Mouse (Mus musculus) forebrain, embryonic 10.5 days (tissue): ENCODE measurements around the gene Abtb2. TPM values are rescaled to one million over a fixed set of nuclear protein-coding genes. Genes with fewer than 3 reads are reported as not detected.

Source experiments
- DNase-seq: peaks from one replicate; pipeline ENCODE4 v3.0.0-alpha.2; 2017; ENCODE audit warnings: low spot score; ENCODE audit errors: extremely low spot score
- H3K27ac ChIP-seq: fragments of 300-500 bp; sonication (generic); 2 replicates; pipeline ENCODE4 v1.5.1; 2016; ENCODE audit warnings: mild to moderate bottlenecking
- H3K27me3 ChIP-seq: fragments of 300-500 bp; sonication (generic); 2 replicates; pipeline ENCODE4 v1.6.1; 2016; ENCODE audit warnings: mild to moderate bottlenecking; ENCODE audit not compliant: poor library complexity, severe bottlenecking
- H3K36me3 ChIP-seq: fragments of 300-500 bp; sonication (generic); replicated peaks from 2 replicates; pipeline ENCODE4 v1.6.1; 2016; ENCODE audit warnings: mild to moderate bottlenecking, moderate library complexity
- H3K4me1 ChIP-seq: fragments of 300-500 bp; sonication (generic); 2 replicates; pipeline ENCODE4 v1.6.1; 2016
- H3K4me3 ChIP-seq: fragments of 300-500 bp; sonication (generic); 2 replicates; pipeline ENCODE4 v1.5.1; 2016; ENCODE audit warnings: mild to moderate bottlenecking, moderate library complexity
- H3K9me3 ChIP-seq: fragments of 300-500 bp; sonication (generic); 2 replicates; pipeline ENCODE4 v1.6.1; 2016; ENCODE audit warnings: mild to moderate bottlenecking, moderate library complexity
- WGBS: fragments of 180-500 bp; shearing (Covaris S2); methylation state at CpG from one replicate; pipeline ENCODE4 v1.1.7; 2016; 5-methylcytosine and 5-hydroxymethylcytosine counted together
- polyA plus RNA-seq: library from polyadenylated mRNA; unstranded; fragments of >200 nt; fragmentation: Nextera tagmentation; extraction: Ambion mirVana; gene quantifications from 2 replicates; pipeline ENCODE4 v1.2.1, GENCODE M21; 2016

Abtb2 gene
- polyA plus RNA-seq, 1 experiment from 2014 or later: 11.5 TPM

GRCm38 (mm10) chr2:103632926-103633250 is 66.8 kb downstream of the Abtb2 start:
- WGBS: 88% methylated on average over 2 of the region's 2 CpGs
- Histone ChIP-seq H3K27me3 (peaks cover 36% of the 10 kb centered on the region), H3K9me3 (no peaks in the 10 kb centered on the region), H3K27ac (no peak overlapping the region), H3K36me3 (no peaks in the 10 kb centered on the region), H3K4me1 (peaks cover 68% of the 10 kb centered on the region), H3K4me3 (no peak overlapping the region)
- no peak for DNase-seq

GRCm38 (mm10) chr2:103635731-103636487 is 69.8 kb downstream of the Abtb2 start:
- peaks cover 68% of the 10 kb centered on the region for H3K4me1 ChIP-seq
- H3K9me3 ChIP-seq: no peaks in the 10 kb centered on the region
- 98% methylated on average over 3 of the region's 3 CpGs for WGBS
- H3K36me3 ChIP-seq: no peaks in the 10 kb centered on the region
- no peak overlapping the region for H3K4me3 ChIP-seq
- no peak for DNase-seq
- no peak overlapping the region for H3K27ac ChIP-seq
- H3K27me3 ChIP-seq: peaks cover 13% of the 10 kb centered on the region; the same call in 1 of the 2 replicates

GRCm38 (mm10) chr2:103637385-103637784 is 71.3 kb downstream of the Abtb2 start:
- Histone ChIP-seq H3K9me3 (no peaks in the 10 kb centered on the region), H3K27me3 (peaks cover 27% of the 10 kb centered on the region), H3K27ac (no peak overlapping the region), H3K4me3 (no peak overlapping the region), H3K36me3 (no peaks in the 10 kb centered on the region), H3K4me1 (peaks cover 69% of the 10 kb centered on the region)
- WGBS: 77% methylated on average over 1 of the region's 1 CpGs
- DNase-seq: no peak

GRCm38 (mm10) chr2:103637943-103638342 is 71.8 kb downstream of the Abtb2 start:
- Histone ChIP-seq H3K9me3 (no peaks in the 10 kb centered on the region), H3K4me3 (no peak overlapping the region), H3K27ac (no peak overlapping the region), H3K4me1 (peaks cover 68% of the 10 kb centered on the region), H3K27me3 (peaks cover 33% of the 10 kb centered on the region), H3K36me3 (no peaks in the 10 kb centered on the region)
- DNase-seq: no peak
- WGBS: 97% methylated on average over 5 of the region's 5 CpGs

GRCm38 (mm10) chr2:103639701-103640100 is 73.6 kb downstream of the Abtb2 start:
- 46% methylated on average over 2 of the region's 2 CpGs for WGBS
- peaks cover 23% of the 10 kb centered on the region for H3K27me3 ChIP-seq
- no peak for DNase-seq

GRCm38 (mm10) chr2:103640861-103641260 is 74.8 kb downstream of the Abtb2 start:
- Histone ChIP-seq H3K27ac (peak overlapping the region; percentile 22; the same call in 1 of the 2 replicates), H3K4me1 (peaks cover 78% of the 10 kb centered on the region), H3K9me3 (no peaks in the 10 kb centered on the region), H3K36me3 (no peaks in the 10 kb centered on the region), H3K4me3 (no peak overlapping the region), H3K27me3 (peaks cover 34% of the 10 kb centered on the region)
- no peak for DNase-seq
- whole genome bisulfite sequencing: 40% methylated on average over 2 of the region's 2 CpGs

More at GRCm38 (mm10) chr2:103639701-103640100, 73.6 kb downstream of the Abtb2 start:
- Histone ChIP-seq H3K4me1 (peaks cover 78% of the 10 kb centered on the region), H3K27ac (peak overlapping the region; percentile 22; the same call in 1 of the 2 replicates), H3K4me3 (no peak overlapping the region), H3K9me3 (no peaks in the 10 kb centered on the region), H3K36me3 (no peaks in the 10 kb centered on the region)

GRCm38 (mm10) chr2:103643584-103644211 is 77.6 kb downstream of the Abtb2 start:
- no peak overlapping the region for H3K4me3 ChIP-seq
- 48% methylated on average over 4 of the region's 4 CpGs for WGBS
- no peaks in the 10 kb centered on the region for H3K9me3 ChIP-seq
- H3K27me3 ChIP-seq: peaks cover 37% of the 10 kb centered on the region
- no peaks in the 10 kb centered on the region for H3K36me3 ChIP-seq
- H3K27ac ChIP-seq: no peak overlapping the region
- DNase-seq: no peak
- peaks cover 52% of the 10 kb centered on the region for H3K4me1 ChIP-seq

- H3K27ac ChIP-seq: no peak overlapping the region
- no peaks in the 10 kb centered on the region for H3K9me3 ChIP-seq
- H3K4me1 ChIP-seq: peaks cover 46% of the 10 kb centered on the region
- H3K27me3 ChIP-seq: peaks cover 37% of the 10 kb centered on the region
- no peak for DNase-seq
- no peak overlapping the region for H3K4me3 ChIP-seq
- WGBS: 56% methylated on average over 1 of the region's 1 CpGs
- H3K36me3 ChIP-seq: no peaks in the 10 kb centered on the region
Observed at GRCm38 (mm10) chr2:103644418-103644817, 78.3 kb downstream of the Abtb2 start.

- peaks cover 8% of the 10 kb centered on the region; the same call in 1 of the 2 replicates for H3K27me3 ChIP-seq
- H3K9me3 ChIP-seq: no peaks in the 10 kb centered on the region
- no peak overlapping the region for H3K27ac ChIP-seq
- no peak for DNase-seq
- 84% methylated on average over 2 of the region's 2 CpGs for WGBS
- no peaks in the 10 kb centered on the region for H3K36me3 ChIP-seq
- peaks cover 17% of the 10 kb centered on the region for H3K4me1 ChIP-seq
- H3K4me3 ChIP-seq: no peak overlapping the region
Observed at GRCm38 (mm10) chr2:103650314-103650879, 84.3 kb downstream of the Abtb2 start.

GRCm38 (mm10) chr2:103652121-103652520 is 86.0 kb downstream of the Abtb2 start:
- no peak for DNase-seq
- no peak overlapping the region for H3K27ac ChIP-seq
- no peaks in the 10 kb centered on the region for H3K36me3 ChIP-seq
- no peaks in the 10 kb centered on the region for H3K27me3 ChIP-seq
- H3K4me1 ChIP-seq: peaks cover 24% of the 10 kb centered on the region
- 86% methylated on average over 4 of the region's 4 CpGs for WGBS
- H3K4me3 ChIP-seq: no peak overlapping the region
- no peaks in the 10 kb centered on the region for H3K9me3 ChIP-seq

GRCm38 (mm10) chr2:103655037-103655436 is 88.9 kb downstream of the Abtb2 start:
- H3K27ac ChIP-seq: no peak overlapping the region
- H3K36me3 ChIP-seq: no peaks in the 10 kb centered on the region
- WGBS: 100% methylated on average over 1 of the region's 1 CpGs
- DNase-seq: no peak
- H3K9me3 ChIP-seq: no peaks in the 10 kb centered on the region
- H3K4me3 ChIP-seq: no peak overlapping the region
- peaks cover 42% of the 10 kb centered on the region for H3K4me1 ChIP-seq
- peaks cover 9% of the 10 kb centered on the region; the same call in 1 of the 2 replicates for H3K27me3 ChIP-seq

- DNase-seq: no peak
- Histone ChIP-seq H3K36me3 (no peaks in the 10 kb centered on the region), H3K27ac (no peak overlapping the region), H3K9me3 (no peaks in the 10 kb centered on the region), H3K27me3 (peaks cover 15% of the 10 kb centered on the region; the same call in 1 of the 2 replicates), H3K4me3 (no peak overlapping the region), H3K4me1 (peaks cover 51% of the 10 kb centered on the region)
Observed at GRCm38 (mm10) chr2:103656028-103656427, 89.9 kb downstream of the Abtb2 start.

- WGBS: 88% methylated on average over 4 of the region's 4 CpGs
Observed at GRCm38 (mm10) chr2:103659167-103659566, 93.1 kb downstream of the Abtb2 start.

More at GRCm38 (mm10) chr2:103659167-103659566, 93.1 kb downstream of the Abtb2 start:
- Histone ChIP-seq H3K27ac (0 out of 2 replicates have a peak overlapping the region, but pooled peaks have one; percentile 66), H3K27me3 (peaks cover 16% of the 10 kb centered on the region; the same call in 1 of the 2 replicates), H3K36me3 (no peaks in the 10 kb centered on the region), H3K4me1 (peaks cover 54% of the 10 kb centered on the region), H3K9me3 (no peaks in the 10 kb centered on the region), H3K4me3 (no peak overlapping the region)
- no peak for DNase-seq
